Mouse (Mus musculus) urinary bladder, postnatal 4 days (tissue): Measurements from ENCODE around the gene Crkl.

Source experiments
- DNase-seq, 2 experiments: peaks; one replicate each; pipeline ENCODE4 v3.0.0; 2021 to 2022; ENCODE audit warnings: low spot score in 2 of 2

The Crkl gene

GRCm38 (mm10) chr16:17451541-17452372 is at the start of gene Crkl:
Gene Crkl, plus strand, starts transcription at chr16:17451987.
- DNase-seq: peak; percentile 97

GRCm38 (mm10) chr16:17402855-17403254 is 48.9 kb upstream of the Crkl start:
- no peak for DNase-seq

- peak; percentile 54 to 65 for DNase-seq
Measured at GRCm38 (mm10) chr16:17405271-17405696, 46.5 kb upstream of the Crkl start.

GRCm38 (mm10) chr16:17405736-17406443 is 45.9 kb upstream of the Crkl start, which contains the start of the genes Snap29 and Pi4ka:
Gene Snap29, plus strand, starts transcription at chr16:17405986.
Gene Pi4ka, minus strand, starts transcription at chr16:17406314.
- peak; percentile 100 for DNase-seq

- DNase-seq: no peak
Measured at GRCm38 (mm10) chr16:17406512-17407231, 45.1 kb upstream of the Crkl start.

- no peak for DNase-seq
Measured at GRCm38 (mm10) chr16:17409046-17409445, 42.7 kb upstream of the Crkl start.

GRCm38 (mm10) chr16:17410209-17410608 is 41.6 kb upstream of the Crkl start:
- DNase-seq: no peak

- no peak for DNase-seq
Measured at GRCm38 (mm10) chr16:17423021-17423420, 28.8 kb upstream of the Crkl start.

- no peak for DNase-seq
Measured at GRCm38 (mm10) chr16:17432576-17432975, 19.2 kb upstream of the Crkl start.

- DNase-seq: peak in 1 of 2 experiments; percentile 59
Measured at GRCm38 (mm10) chr16:17452373-17452715, 557 bp downstream of the Crkl start.

- DNase-seq: no peak
Measured at GRCm38 (mm10) chr16:17456901-17457300, 5.1 kb downstream of the Crkl start.

GRCm38 (mm10) chr16:17460254-17460653 is 8.5 kb downstream of the Crkl start:
- DNase-seq: no peak

GRCm38 (mm10) chr16:17461596-17461995 is 9.8 kb downstream of the Crkl start:
- no peak for DNase-seq

GRCm38 (mm10) chr16:17463184-17463583 is 11.4 kb downstream of the Crkl start:
- DNase-seq: no peak

- DNase-seq: no peak
Measured at GRCm38 (mm10) chr16:17466875-17467663, 15.3 kb downstream of the Crkl start.

- DNase-seq: no peak
Measured at GRCm38 (mm10) chr16:17472498-17472897, 20.7 kb downstream of the Crkl start.

- DNase-seq: no peak
Measured at GRCm38 (mm10) chr16:17474091-17474490, 22.3 kb downstream of the Crkl start.

GRCm38 (mm10) chr16:17474761-17475160 is 23.0 kb downstream of the Crkl start:
- no peak for DNase-seq

- no peak for DNase-seq
Measured at GRCm38 (mm10) chr16:17475326-17475725, 23.5 kb downstream of the Crkl start.

- no peak for DNase-seq
Measured at GRCm38 (mm10) chr16:17478331-17478943, 26.6 kb downstream of the Crkl start.

- DNase-seq: no peak
Measured at GRCm38 (mm10) chr16:17481465-17481864, 29.7 kb downstream of the Crkl start.
